Mouse (Mus musculus) layer of hippocampus, adult 2 months (tissue): ENCODE data around the gene Osbpl10. TPM values are rescaled to one million over a fixed set of nuclear protein-coding genes. Genes with fewer than 3 reads are reported as not detected.

Source experiments
- DNase-seq, 2 experiments: peaks; one replicate each; pipeline ENCODE4 v3.0.0; 2022; ENCODE audit warnings: low spot score in 2 of 2
- H3K27ac ChIP-seq: fragments of 200-600 bp; 2 replicates; pipeline ENCODE4 v1.8.1; 2022
- H3K4me3 ChIP-seq: fragments of 200-600 bp; 2 replicates; pipeline ENCODE4 v1.8.1; 2022; ENCODE audit warnings: mild to moderate bottlenecking
- CTCF ChIP-seq: fragments of 200-600 bp; conservative IDR thresholded peaks from 2 replicates; pipeline ENCODE4 v1.8.1; 2022; ENCODE audit warnings: antibody characterized with exemption, mild to moderate bottlenecking, moderate library complexity
- long read RNA-seq, 2 experiments: library from polyadenylated mRNA; stranded (forward); transcript quantifications; one replicate each; pipeline ENCODE4 v2.0.0; 2021; ENCODE audit warnings: borderline mapping rate in 2 of 2
- total RNA-seq, 2 experiments: library from RNA; stranded (reverse); gene quantifications; 2 replicates each; pipeline ENCODE4 v1.2.3; 2021

Osbpl10 gene
- 10 to 100 TPM; 19.0 to 19.5 TPM for total RNA-seq
- long read RNA-seq, experiment 1, transcript Osbpl10-207 (12 exons, 2,477 nt), result major isoform, 7 of 21 reads
- long read RNA-seq, experiment 1, partial matches to known transcripts, result 5 of 21 reads
- long read RNA-seq, experiment 1, other reads (novel, unspliced or antisense), result 9 of 21 reads
- long read RNA-seq, experiment 2, transcript Osbpl10-207 (12 exons, 2,477 nt), result major isoform, 12 of 21 reads
- long read RNA-seq, experiment 2, partial matches to known transcripts, result 1 of 21 reads
- long read RNA-seq, experiment 2, other reads (novel, unspliced or antisense), result 8 of 21 reads

GRCm38 (mm10) chr9:114978281-114979111 lies at the start of gene Osbpl10:
Gene Osbpl10 (plus strand): TSS chr9:114978569.
- Histone ChIP-seq H3K27ac (peak within 1 kb of the TSS; percentile 96), H3K4me3 (peak within 1 kb of the TSS; percentile 82)
- TF ChIP-seq CTCF, result peak; percentile 52
- peak; percentile 69 to 84 for DNase-seq

GRCm38 (mm10) chr9:114930464-114931090 lies 47.8 kb upstream of the Osbpl10 start:
- peak; percentile 29; the same call in 1 of the 2 replicates for TF ChIP-seq CTCF
- DNase-seq, result peak; percentile 33 to 47
- Histone ChIP-seq H3K4me3 (no peak overlapping the region), H3K27ac (no peak overlapping the region)

GRCm38 (mm10) chr9:114932607-114933006 lies 45.8 kb upstream of the Osbpl10 start:
- no peak for DNase-seq
- Histone ChIP-seq H3K4me3 (peak overlapping the region; percentile 69), H3K27ac (peak overlapping the region; percentile 89; the same call in 1 of the 2 replicates)
- no peak for TF ChIP-seq CTCF

GRCm38 (mm10) chr9:114933037-114933722 lies 45.2 kb upstream of the Osbpl10 start:
- no peak for TF ChIP-seq CTCF
- Histone ChIP-seq H3K27ac (peak overlapping the region; percentile 89), H3K4me3 (peak overlapping the region; percentile 69)
- DNase-seq, result no peak

- Histone ChIP-seq H3K27ac (peak within 1 kb of the TSS; percentile 89), H3K4me3 (peak within 1 kb of the TSS; percentile 69)
- TF ChIP-seq CTCF, result no peak
- peak; percentile 97 for DNase-seq
Measured at GRCm38 (mm10) chr9:114933723-114934171, 44.6 kb upstream of the Osbpl10 start, which contains the start of gene Gpd1l. Gene Gpd1l (minus strand): TSS chr9:114933987.

- no peak for DNase-seq
- Histone ChIP-seq H3K27ac (peak overlapping the region; percentile 89; the same call in 1 of the 2 replicates), H3K4me3 (peak overlapping the region; percentile 69)
- peak; percentile 32; the same call in 1 of the 2 replicates for TF ChIP-seq CTCF
Measured at GRCm38 (mm10) chr9:114934231-114934630, 44.1 kb upstream of the Osbpl10 start.

GRCm38 (mm10) chr9:114935321-114935720 lies 43.0 kb upstream of the Osbpl10 start:
- DNase-seq, result no peak
- TF ChIP-seq CTCF, result no peak
- no peak overlapping the region for H3K4me3 ChIP-seq
- no peak overlapping the region for H3K27ac ChIP-seq

GRCm38 (mm10) chr9:114936687-114937086 lies 41.7 kb upstream of the Osbpl10 start:
- no peak for DNase-seq
- H3K4me3 ChIP-seq, result no peak overlapping the region
- no peak overlapping the region for H3K27ac ChIP-seq
- TF ChIP-seq CTCF, result 0 out of 2 replicates have a peak, but pooled peaks have one; percentile 6

GRCm38 (mm10) chr9:114944642-114945041 lies 33.7 kb upstream of the Osbpl10 start:
- Histone ChIP-seq H3K27ac (no peak overlapping the region), H3K4me3 (no peak overlapping the region)
- no peak for DNase-seq
- TF ChIP-seq CTCF, result no peak

- no peak overlapping the region for H3K27ac ChIP-seq
- H3K4me3 ChIP-seq, result no peak overlapping the region
- no peak for DNase-seq
- peak; percentile 37 for TF ChIP-seq CTCF
Measured at GRCm38 (mm10) chr9:114945576-114945975, 32.8 kb upstream of the Osbpl10 start.

- no peak overlapping the region for H3K4me3 ChIP-seq
- H3K27ac ChIP-seq, result no peak overlapping the region
- DNase-seq, result no peak
- no peak for TF ChIP-seq CTCF
Measured at GRCm38 (mm10) chr9:114948395-114948794, 30.0 kb upstream of the Osbpl10 start.

GRCm38 (mm10) chr9:114952866-114953265 lies 25.5 kb upstream of the Osbpl10 start:
- TF ChIP-seq CTCF, result peak; percentile 71
- no peak overlapping the region for H3K27ac ChIP-seq
- H3K4me3 ChIP-seq, result no peak overlapping the region
- DNase-seq, result no peak
